In genomic region chr17:86292711-86293110, GRCm38 (mm10) we compare ENCODE assay signal across 9 mouse cellular contexts.
DNase-seq lines count a peak whose midpoint lies in the region; ATAC-seq and TF ChIP-seq lines count a peak whose summit lies in the region.
"Had no signal": no experiment of that assay in that cellular context is flagged by ENCODE, and none has a peak within 500 bp of the region (broad histone marks: within the 10 kb centered on the region; RNA-seq: fewer than 3 reads in every experiment).

No protein-coding gene starts in this region.

- no peak overlapping the region for H3K9ac ChIP-seq in heart, embryonic 16.5 days (ENCODE audit: low read length)
- H3K9ac ChIP-seq in heart, postnatal 0 days (replicated peaks; ENCODE audit: low read depth, low read length): no peak overlapping the region
- H3K9ac ChIP-seq: midbrain, embryonic 12.5 days had no signal

- no peak for TF ChIP-seq CTCF in heart, postnatal 0 days (IDR thresholded peaks at IDR 0.05; ENCODE audit: low read depth)

- H3K9me3 ChIP-seq in heart, embryonic 16.5 days (replicated peaks; ENCODE audit: control insufficient read depth, low read length): no peaks in the 10 kb centered on the region
- H3K9me3 ChIP-seq in heart, postnatal 0 days (replicated peaks; ENCODE audit: control insufficient read depth, low read length): no peaks in the 10 kb centered on the region
- H3K9me3 ChIP-seq: midbrain, embryonic 12.5 days had no signal

- peaks cover 9% of the 10 kb centered on the region for H3K4me1 ChIP-seq in heart, embryonic 16.5 days (ENCODE audit: control insufficient read depth, insufficient read depth, low read length)
- peaks cover 19% of the 10 kb centered on the region for H3K4me1 ChIP-seq in heart, postnatal 0 days (ENCODE audit: control insufficient read depth, insufficient read depth)

- 69% methylated on average over 6 of the region's 6 CpGs for WGBS in heart, embryonic 16.5 days
- WGBS in heart, postnatal 0 days: 74% methylated on average over 6 of the region's 6 CpGs

- no peak for ATAC-seq in heart, embryonic 16.5 days (replicated peaks; ENCODE audit: extremely low read depth, insufficient read depth, low FRiP score)
- ATAC-seq in heart, postnatal 0 days (ENCODE audit: insufficient read depth, low read depth): peak; percentile 13; the same call in 1 of the 2 replicates
- ATAC-seq: Patski had no signal

- H3K4me2 ChIP-seq in heart, embryonic 16.5 days (ENCODE audit: low read depth, low read length): peak overlapping the region; percentile 35; the same call in 1 of the 2 replicates
- peak overlapping the region; percentile 48 for H3K4me2 ChIP-seq in heart, postnatal 0 days (ENCODE audit: low read depth, low read length)
- H3K4me2 ChIP-seq: midbrain, embryonic 12.5 days had no signal

- H3K4me3 ChIP-seq in heart, embryonic 16.5 days (ENCODE audit: low read length): no peak overlapping the region
- H3K4me3 ChIP-seq in heart, postnatal 0 days (ENCODE audit: low read depth, low read length): no peak overlapping the region
- H3K4me3 ChIP-seq: midbrain, embryonic 12.5 days had no signal

- intact Hi-C loops in heart, postnatal 25 days (cut with DNase I): loop anchor here (1.0 kb wide), 1 partner anchor 126 kb away; no protein-coding TSS in a partner anchor

- H3K27ac ChIP-seq in heart, embryonic 16.5 days (ENCODE audit: low read length): no peak overlapping the region
- H3K27ac ChIP-seq in heart, postnatal 0 days (ENCODE audit: low read depth): no peak overlapping the region
- H3K27ac ChIP-seq: midbrain, embryonic 12.5 days had no signal

- H3K36me3 ChIP-seq in heart, embryonic 16.5 days (ENCODE audit: control insufficient read depth, insufficient read depth): no peaks in the 10 kb centered on the region
- H3K36me3 ChIP-seq in heart, postnatal 0 days (replicated peaks; ENCODE audit: control insufficient read depth, insufficient read depth, low read length): no peaks in the 10 kb centered on the region
- H3K36me3 ChIP-seq: midbrain, embryonic 12.5 days had no signal

- TF ChIP-seq EP300 in heart, postnatal 0 days (IDR thresholded peaks at IDR 0.05; ENCODE audit: low read depth): no peak

- H3K27me3 ChIP-seq in heart, embryonic 16.5 days (ENCODE audit: control insufficient read depth, insufficient read depth, low read length): no peaks in the 10 kb centered on the region
- no peaks in the 10 kb centered on the region for H3K27me3 ChIP-seq in heart, postnatal 0 days (ENCODE audit: control insufficient read depth, insufficient read depth, low read length)
- H3K27me3 ChIP-seq: midbrain, embryonic 12.5 days; Patski had no signal

- DNase-seq in heart, postnatal 25 days (ENCODE audit: low spot score): no peak
- DNase-seq in lung, postnatal 36 days: peak; percentile 28
- DNase-seq in lung, postnatal 14 days: no peak
- DNase-seq in heart, postnatal 0 days (ENCODE audit: low spot score): no peak
- no peak for DNase-seq in cerebellum, adult 18-20 months
- DNase-seq in natural killer cell, adult 2 months (ENCODE audit: low spot score in 2 of 2): no peak
